Mouse (Mus musculus) liver, embryonic 14 days (tissue): ENCODE data around the gene Hmgcr. TPM values are rescaled to one million over a fixed set of nuclear protein-coding genes. Genes with fewer than 3 reads are reported as not detected.

Experiments
- polyA plus RNA-seq: library from polyadenylated mRNA; depleted of rRNA; stranded (reverse); fragments of >200 nt; gene quantifications from 2 replicates; pipeline ENCODE4 v1.2.3, GENCODE M21; 2012; rRNA removed

Hmgcr gene
- polyA plus RNA-seq: 38.9 and 42.1 TPM in 2 replicates

DNA sequence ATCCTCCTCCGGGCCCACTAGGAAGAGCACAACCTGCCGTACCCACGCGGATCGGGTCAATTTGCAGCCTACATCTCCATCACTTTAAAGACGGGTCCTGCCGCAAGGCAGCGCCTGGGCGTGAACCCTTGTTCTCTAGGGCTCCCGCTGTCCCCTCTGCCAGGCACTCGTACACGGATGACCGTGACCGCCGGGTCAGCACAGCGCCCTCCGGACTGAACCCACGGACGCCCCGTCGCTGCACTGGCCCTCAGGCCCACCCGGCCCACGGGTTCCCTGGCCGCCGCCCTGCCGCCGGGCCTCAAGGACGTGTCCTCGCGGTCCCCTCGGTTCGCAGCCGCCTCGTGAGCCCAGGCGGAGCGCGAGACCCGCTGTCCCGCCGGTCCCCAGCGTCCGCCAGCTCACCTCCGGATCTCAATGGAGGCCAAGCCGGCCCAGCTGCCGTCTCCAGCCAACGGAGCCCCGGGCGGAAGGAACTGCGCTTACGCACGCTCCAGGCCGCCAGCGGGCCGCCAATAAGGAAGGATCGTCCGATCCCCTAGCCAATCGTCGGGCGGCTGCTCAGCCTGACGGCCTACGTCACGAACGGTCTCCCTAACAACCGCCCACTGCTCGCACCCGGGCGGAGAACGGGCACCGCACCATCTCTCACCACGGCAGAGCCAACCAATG lies at the start of gene Hmgcr:
TSS of gene Hmgcr (minus strand) at position 531 of the 672 bp plus-strand sequence.

Other genes with a start within 250 kb of the Hmgcr start
- gene Ankdd1b, start 199.7 kb downstream of the Hmgcr start, polyA plus RNA-seq: 0.02 TPM in 1 of 2 replicates, not detected in the other
- not detected in 2 replicates for gene Gm17622, start 180.2 kb downstream of the Hmgcr start, polyA plus RNA-seq
- 2.9 and 3.3 TPM in 2 replicates for gene Polk, start 128.4 kb downstream of the Hmgcr start, polyA plus RNA-seq
- 5.7 and 7.0 TPM in 2 replicates for gene Col4a3bp, start 128.3 kb downstream of the Hmgcr start, polyA plus RNA-seq
- gene Ankrd31, start 77.3 kb upstream of the Hmgcr start, polyA plus RNA-seq: 0.02 and 0.03 TPM in 2 replicates